Mouse (Mus musculus) fibroblast of lung, adult 2 months (primary cell): ENCODE results near the gene Ccdc86.

Experiments used
- DNase-seq: peaks from one replicate; pipeline ENCODE4 v3.0.0-alpha.2; 2011; ENCODE audit warnings: low read depth

Ccdc86 gene

GRCm38 (mm10) chr19:10905728-10906000 lies 43.4 kb downstream of the Ccdc86 start:
- DNase-seq: no peak

GRCm38 (mm10) chr19:10904927-10905727 lies 43.9 kb downstream of the Ccdc86 start:
- DNase-seq: no peak

GRCm38 (mm10) chr19:10904512-10904911 lies 44.6 kb downstream of the Ccdc86 start:
- DNase-seq: no peak

GRCm38 (mm10) chr19:10901046-10901445 lies 48.0 kb downstream of the Ccdc86 start:
- no peak for DNase-seq

GRCm38 (mm10) chr19:10900315-10900714 lies 48.8 kb downstream of the Ccdc86 start:
- DNase-seq: no peak

- DNase-seq: no peak
These were observed 51.6 kb downstream of the Ccdc86 start for GRCm38 (mm10) chr19:10897491-10897890.

GRCm38 (mm10) chr19:10896849-10897248 lies 52.2 kb downstream of the Ccdc86 start:
- no peak for DNase-seq

GRCm38 (mm10) chr19:10895708-10896107 lies 53.4 kb downstream of the Ccdc86 start:
- DNase-seq: peak; percentile 57

GRCm38 (mm10) chr19:10895016-10895528 lies 54.0 kb downstream of the Ccdc86 start, which contains the start of gene Prpf19:
Gene Prpf19 (plus strand): TSS chr19:10895231.
- DNase-seq: peak; percentile 95

- no peak for DNase-seq
These were observed 56.9 kb downstream of the Ccdc86 start for GRCm38 (mm10) chr19:10892201-10892600.
